Mouse (Mus musculus) ES-E14 (cell line): ENCODE data around the gene Cog5. TPM values are rescaled to one million over a fixed set of nuclear protein-coding genes. Genes with fewer than 3 reads are reported as not detected.

Source experiments
- DNase-seq: peaks from one replicate; pipeline ENCODE4 v3.0.0-alpha.2; 2013; ENCODE audit warnings: low read depth, low spot score
- H3K27ac ChIP-seq: 2 replicates; pipeline ENCODE4 v1.5.1; 2012; ENCODE audit warnings: low read depth, mild to moderate bottlenecking, low read length, moderate library complexity, mixed read lengths; ENCODE audit not compliant: poor library complexity, insufficient read depth, severe bottlenecking
- H3K36me3 ChIP-seq: 2 replicates; pipeline ENCODE4 v1.6.1; 2012; ENCODE audit warnings: mild to moderate bottlenecking, low read length, moderate library complexity, mixed read lengths; ENCODE audit not compliant: control insufficient read depth, poor library complexity, insufficient read depth, severe bottlenecking
- H3K4me1 ChIP-seq, 2 experiments: fragments of 150-350 bp in 1 of 2; sonication (generic) in 1 of 2; 2 replicates each; pipeline ENCODE4 v1.6.1; 2012; ENCODE audit warnings: low read length in 2 of 2, mild to moderate bottlenecking in 1 of 2, mixed read lengths in 1 of 2; ENCODE audit not compliant: control insufficient read depth in 2 of 2, insufficient read depth in 2 of 2, poor library complexity in 1 of 2
- H3K4me3 ChIP-seq, 2 experiments: fragments of 150-350 bp in 1 of 2; sonication (generic) in 1 of 2; 2 replicates each; pipeline ENCODE4 v1.5.1; 2012; ENCODE audit warnings: low read length in 2 of 2, low read depth in 1 of 2, mild to moderate bottlenecking in 1 of 2, mixed read lengths in 1 of 2; ENCODE audit not compliant: insufficient read depth in 1 of 2, poor library complexity in 1 of 2, severe bottlenecking in 1 of 2
- H3K9ac ChIP-seq: 2 replicates; pipeline ENCODE4 v1.6.1; 2012; ENCODE audit warnings: low read depth, mild to moderate bottlenecking, low read length, mixed read lengths; ENCODE audit not compliant: poor library complexity, insufficient read depth, severe bottlenecking
- H3K9me3 ChIP-seq: fragments of 150-350 bp; sonication (generic); 2 replicates; pipeline ENCODE4 v1.6.1; 2012; ENCODE audit warnings: low read depth, mild to moderate bottlenecking, low read length; ENCODE audit not compliant: control insufficient read depth, insufficient read depth
- CHD2 ChIP-seq: IDR thresholded peaks from 2 replicates; pipeline ENCODE4 v1.6.1; 2014; ENCODE audit warnings: mild to moderate bottlenecking, low read depth, low read length, inconsistent platforms
- HCFC1 ChIP-seq: IDR thresholded peaks from 2 replicates; pipeline ENCODE4 v1.6.1; 2012; ENCODE audit warnings: low read length, inconsistent platforms, borderline replicate concordance; ENCODE audit not compliant: insufficient read depth
- MAFK ChIP-seq: IDR thresholded peaks from 2 replicates; pipeline ENCODE4 v1.6.1; 2014; ENCODE audit warnings: mild to moderate bottlenecking, low read depth, low read length, inconsistent platforms; ENCODE audit not compliant: insufficient read depth
- ZC3H11A ChIP-seq: IDR thresholded peaks from 2 replicates; pipeline ENCODE4 v1.6.1; 2012; ENCODE audit warnings: low read depth, mild to moderate bottlenecking, inconsistent platforms, low read length, borderline replicate concordance
- ZNF384 ChIP-seq: IDR thresholded peaks from 2 replicates; pipeline ENCODE4 v1.6.1; 2012; ENCODE audit warnings: low read depth, low read length, inconsistent platforms
- in situ Hi-C, 2 experiments: fragments of 600-800 bp; cut with MboI; formaldehyde crosslinking; loops; one replicate each; pipeline ENCODE4 v1.15.1; 2025; ENCODE audit warnings: low sequenced_read_pairs in 2 of 2, inconsistent platforms in 1 of 2; ENCODE audit not compliant: unreplicated experiment in 2 of 2
- total RNA-seq: library from RNA; depleted of rRNA; stranded (reverse); fragments of 300-350 nt; gene quantifications from 2 replicates; pipeline ENCODE4 v1.2.3, GENCODE M21; 2012

Gene Cog5
- total RNA-seq, 1 experiment: 33.3 TPM

GRCm38 (mm10) chr12:31706168-31706567, 51.5 kb downstream of the Cog5 start:
- no peak for DNase-seq
- no peak overlapping the region for H3K27ac ChIP-seq
- no peak overlapping the region for H3K4me3 ChIP-seq
- no peaks in the 10 kb centered on the region for H3K9me3 ChIP-seq
- in situ Hi-C loops: no loop called here
- H3K36me3 ChIP-seq: no peaks in the 10 kb centered on the region
- H3K4me1 ChIP-seq: no peaks in the 10 kb centered on the region
- TF ChIP-seq CHD2: no peak
- TF ChIP-seq HCFC1: no peak
- no peak for TF ChIP-seq ZC3H11A
- no peak for TF ChIP-seq ZNF384
- no peak for TF ChIP-seq MAFK
- H3K9ac ChIP-seq: no peak overlapping the region

GRCm38 (mm10) chr12:31707531-31707930, 52.9 kb downstream of the Cog5 start:
- H3K4me1 ChIP-seq: no peaks in the 10 kb centered on the region
- TF ChIP-seq HCFC1 (no peak), ZNF384 (no peak), MAFK (no peak), CHD2 (no peak), ZC3H11A (no peak)
- no peak overlapping the region for H3K27ac ChIP-seq
- no peak for DNase-seq
- in situ Hi-C loops: no loop called here
- H3K9me3 ChIP-seq: no peaks in the 10 kb centered on the region
- no peak overlapping the region for H3K9ac ChIP-seq
- no peak overlapping the region for H3K4me3 ChIP-seq
- no peaks in the 10 kb centered on the region for H3K36me3 ChIP-seq

GRCm38 (mm10) chr12:31709665-31710064, 55.0 kb downstream of the Cog5 start:
- in situ Hi-C loops: no loop called here
- TF ChIP-seq HCFC1: no peak
- TF ChIP-seq ZNF384: no peak
- TF ChIP-seq CHD2: no peak
- TF ChIP-seq MAFK: no peak
- TF ChIP-seq ZC3H11A: no peak
- no peaks in the 10 kb centered on the region for H3K4me1 ChIP-seq
- H3K36me3 ChIP-seq: no peaks in the 10 kb centered on the region
- H3K9ac ChIP-seq: no peak overlapping the region
- no peak overlapping the region for H3K4me3 ChIP-seq
- no peak overlapping the region for H3K27ac ChIP-seq
- DNase-seq: no peak
- H3K9me3 ChIP-seq: no peaks in the 10 kb centered on the region

GRCm38 (mm10) chr12:31712233-31712632, 57.6 kb downstream of the Cog5 start:
- H3K9ac ChIP-seq: no peak overlapping the region
- no peaks in the 10 kb centered on the region for H3K9me3 ChIP-seq
- DNase-seq: no peak
- no peaks in the 10 kb centered on the region for H3K36me3 ChIP-seq
- TF ChIP-seq MAFK (no peak), ZNF384 (no peak), CHD2 (no peak), ZC3H11A (no peak), HCFC1 (no peak)
- H3K27ac ChIP-seq: no peak overlapping the region
- no peaks in the 10 kb centered on the region for H3K4me1 ChIP-seq
- no peak overlapping the region for H3K4me3 ChIP-seq
- in situ Hi-C loops: no loop called here

GRCm38 (mm10) chr12:31712727-31713126, 58.1 kb downstream of the Cog5 start:
- Histone ChIP-seq H3K9me3 (no peaks in the 10 kb centered on the region), H3K27ac (no peak overlapping the region), H3K4me1 (no peaks in the 10 kb centered on the region), H3K9ac (no peak overlapping the region), H3K4me3 (no peak overlapping the region), H3K36me3 (no peaks in the 10 kb centered on the region)
- TF ChIP-seq MAFK (no peak), ZC3H11A (no peak), ZNF384 (no peak), HCFC1 (no peak), CHD2 (no peak)
- no peak for DNase-seq
- in situ Hi-C loops: no loop called here
